Mouse (Mus musculus) layer of hippocampus, adult 18-20 months (tissue): Measurements from ENCODE around the gene Rab40b. TPM values are rescaled to one million over a fixed set of nuclear protein-coding genes. Genes with fewer than 3 reads are reported as not detected.
A peak's percentile ranks its signal among the peaks of the same experiment; 100 is the strongest.

ENCODE experiments used
- DNase-seq, 2 experiments: peaks; one replicate each; pipeline ENCODE4 v3.0.0; 2022; ENCODE audit warnings: low spot score in 2 of 2
- long read RNA-seq: library from polyadenylated mRNA; stranded (forward); transcript quantifications from one replicate; pipeline ENCODE4 v2.0.0, GENCODE M21; 2021
- total RNA-seq, 2 experiments: library from RNA; stranded (reverse); gene quantifications; 2 replicates each; pipeline ENCODE4 v1.2.3; 2021

The Rab40b gene
- 10 to 100 TPM; 65.6 to 69.3 TPM for total RNA-seq
- long read RNA-seq, transcript Rab40b-201 (6 exons, 1,861 nt): major isoform, 45 of 51 reads
- long read RNA-seq, partial matches to known transcripts: 2 of 51 reads
- long read RNA-seq, other reads (novel, unspliced or antisense): 4 of 51 reads

- peak; percentile 94 to 97 for DNase-seq
Measured at GRCm38 (mm10) chr11:121387750-121388553, at the start of gene Rab40b. Rab40b (minus strand) TSS chr11:121388251.

DNA sequence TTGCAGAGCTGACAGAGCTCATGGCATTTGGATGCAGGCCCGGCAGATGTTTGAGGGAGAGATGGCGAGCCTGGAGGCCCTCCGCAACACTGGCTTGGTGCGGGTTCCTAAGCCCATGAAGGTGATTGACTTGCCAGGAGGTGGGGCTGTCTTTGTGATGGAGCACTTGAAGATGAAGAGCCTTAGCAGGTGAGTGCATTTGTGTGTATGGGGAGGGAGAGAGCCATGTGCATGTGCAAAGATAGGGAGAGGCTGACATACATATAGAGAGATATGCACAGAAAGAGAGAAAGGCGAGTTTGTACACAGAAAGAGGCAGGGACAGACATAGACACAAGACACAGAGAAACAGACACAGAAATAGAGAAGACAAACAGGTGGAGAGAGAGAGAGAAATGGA lies 49.2 kb upstream of the Rab40b start:
- no peak for DNase-seq

GRCm38 (mm10) chr11:121434156-121435155 lies 46.4 kb upstream of the Rab40b start, which contains the start of gene Fn3k:
Fn3k (plus strand) TSS chr11:121434913.
- DNase-seq: peak; percentile 95 to 98

DNA sequence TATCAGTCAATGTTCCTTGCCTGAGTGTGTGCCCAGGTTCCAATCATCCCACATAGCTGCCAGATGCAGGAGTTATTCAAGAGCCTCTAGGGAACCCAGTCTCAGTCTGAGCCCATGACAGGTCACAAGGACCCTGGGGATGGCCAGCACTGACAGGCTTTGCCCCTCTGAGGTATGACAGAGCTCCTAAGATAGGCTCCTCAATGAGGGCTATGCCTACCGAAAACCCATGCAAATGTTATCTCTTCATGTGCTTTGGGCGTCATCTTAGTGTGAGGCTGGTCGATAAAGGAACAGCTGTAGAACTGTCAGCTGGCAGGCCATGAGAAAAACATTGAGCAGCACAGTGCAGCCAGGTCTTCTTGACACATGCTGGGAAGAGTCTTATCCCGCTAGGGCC lies 45.3 kb upstream of the Rab40b start:
- DNase-seq: no peak

- DNase-seq: no peak
Measured at GRCm38 (mm10) chr11:121421553-121422173, 33.6 kb upstream of the Rab40b start.

- DNase-seq: peak; percentile 98 to 100
Measured at GRCm38 (mm10) chr11:121420830-121421552, 32.9 kb upstream of the Rab40b start, which contains the start of gene Fn3krp. Fn3krp (plus strand) TSS chr11:121421401.

- DNase-seq: no peak
Measured at GRCm38 (mm10) chr11:121420379-121420778, 32.3 kb upstream of the Rab40b start.

GRCm38 (mm10) chr11:121418932-121419331 lies 30.9 kb upstream of the Rab40b start:
- DNase-seq: no peak

- DNase-seq: no peak
Measured at GRCm38 (mm10) chr11:121417971-121418370, 29.9 kb upstream of the Rab40b start.

- no peak for DNase-seq
Measured at GRCm38 (mm10) chr11:121415351-121415750, 27.3 kb upstream of the Rab40b start.

DNA sequence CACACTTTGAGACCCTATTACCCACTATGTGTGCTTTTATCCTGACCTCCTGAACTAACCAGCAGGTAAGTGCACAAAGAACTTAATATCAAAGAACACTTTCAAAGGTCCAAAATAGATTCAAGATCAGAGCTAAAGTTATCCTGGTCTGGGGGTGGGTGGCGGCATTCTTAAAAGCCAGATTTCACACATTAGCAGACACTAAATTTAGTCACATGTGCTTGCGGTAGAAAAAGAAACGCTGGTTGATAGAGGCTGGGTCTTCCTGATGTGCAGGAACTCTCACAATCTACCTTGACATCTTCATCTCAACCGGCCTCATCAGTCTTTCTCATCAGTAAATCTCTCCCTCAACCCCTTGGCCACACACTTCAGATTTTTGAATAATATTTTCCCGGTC lies 26.7 kb upstream of the Rab40b start:
- DNase-seq: no peak

DNA sequence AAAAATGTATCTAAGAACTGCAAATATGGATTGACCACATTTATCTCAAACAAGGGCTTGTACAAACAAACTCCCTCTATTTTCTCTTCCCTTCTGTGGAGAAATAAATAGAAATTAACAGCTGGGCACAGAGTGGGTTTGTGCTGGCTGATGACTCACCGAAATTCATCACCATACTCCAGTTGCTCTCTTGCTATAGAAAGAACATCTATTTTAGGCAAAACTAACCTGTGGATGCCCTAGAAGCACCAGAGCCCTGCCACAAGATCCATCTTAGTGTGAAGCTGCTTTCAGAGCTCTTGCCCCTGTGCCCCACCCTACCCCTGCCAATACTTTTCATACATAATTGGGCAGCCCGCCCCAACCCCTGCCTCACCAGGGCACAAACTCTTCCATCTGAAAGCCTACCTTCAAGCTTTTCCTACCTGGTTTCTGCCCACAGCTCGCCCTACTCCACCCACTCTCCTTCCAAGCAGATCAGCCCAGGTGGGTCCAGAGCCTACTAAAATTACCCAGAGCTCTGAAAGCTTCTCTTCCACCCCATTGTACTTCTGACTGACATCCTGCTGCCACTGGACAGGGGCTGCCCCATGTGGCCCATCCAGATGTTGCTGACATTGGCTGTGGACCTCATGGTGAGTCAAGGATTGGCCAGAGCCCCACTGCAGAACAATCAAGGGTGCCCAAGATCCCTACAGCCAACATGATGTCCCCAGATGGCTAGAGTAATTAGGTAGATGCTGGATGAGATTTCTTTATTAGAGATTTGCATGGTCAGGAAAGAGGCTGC lies 19.5 kb upstream of the Rab40b start:
- peak in 1 of 2 experiments; percentile 67 for DNase-seq

GRCm38 (mm10) chr11:121392405-121392804 lies 4.4 kb upstream of the Rab40b start:
- DNase-seq: no peak

DNA sequence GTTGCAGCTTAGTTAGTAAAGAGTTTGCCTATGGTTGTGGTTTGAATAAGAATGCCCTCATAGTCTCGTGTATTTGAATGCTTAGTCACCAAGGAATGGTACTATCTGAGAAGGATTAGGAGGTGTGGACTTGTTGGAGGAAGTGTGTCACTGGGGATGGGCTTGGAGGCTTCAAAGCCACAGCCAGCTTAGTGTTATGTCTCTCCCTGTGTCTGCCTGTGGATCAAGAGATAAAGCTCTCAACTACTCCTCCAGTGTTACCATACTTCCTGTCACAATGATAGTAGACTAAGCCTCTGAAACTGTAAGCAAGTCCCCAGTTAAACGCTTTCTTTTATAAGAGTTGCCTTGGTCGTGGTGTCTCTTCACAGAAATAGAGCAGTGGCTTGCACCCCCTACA lies 2.7 kb upstream of the Rab40b start:
- DNase-seq: no peak

DNA sequence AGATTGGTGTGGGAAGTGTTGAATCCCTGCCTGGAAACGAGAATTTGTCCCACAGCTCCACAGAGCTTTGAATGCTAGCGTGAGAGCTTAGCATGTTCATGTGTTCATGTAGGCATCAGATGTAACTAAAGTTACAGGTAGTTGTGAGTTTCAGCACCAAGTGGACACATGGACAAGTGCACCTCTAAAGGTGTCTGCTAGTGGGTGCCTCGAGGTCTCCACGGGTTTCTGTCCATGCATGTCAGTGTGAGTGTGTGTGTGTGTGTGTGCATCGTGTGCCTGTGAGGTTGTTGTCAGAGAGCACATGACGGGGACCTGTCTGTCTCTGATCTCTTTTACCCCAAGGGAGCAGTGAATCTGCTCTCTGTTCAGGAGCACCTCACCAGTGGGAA lies 499 bp upstream of the Rab40b start:
- DNase-seq: no peak

DNA sequence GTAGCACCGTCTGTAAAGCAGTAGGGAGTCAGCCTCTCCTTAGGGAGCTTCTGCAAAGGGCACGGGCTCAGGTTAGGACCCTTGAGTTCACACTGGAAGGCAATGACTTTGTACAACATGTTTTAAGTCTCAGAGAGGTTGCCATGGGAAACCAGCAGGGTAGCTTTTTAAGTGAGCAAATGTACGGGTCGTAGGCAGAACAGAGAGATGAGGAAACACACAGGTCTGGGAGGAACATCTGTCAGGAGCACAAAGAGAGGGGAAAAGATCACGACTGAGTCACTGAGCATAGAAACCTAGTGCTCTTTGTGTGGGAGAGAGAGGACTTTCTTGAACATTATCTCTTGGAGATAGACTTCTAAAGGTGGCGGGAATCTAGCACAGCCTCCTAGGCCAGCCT lies 7.8 kb downstream of the Rab40b start:
- DNase-seq: no peak

- DNase-seq: no peak
Measured at GRCm38 (mm10) chr11:121378644-121379043, 9.4 kb downstream of the Rab40b start.

GRCm38 (mm10) chr11:121373305-121373704 lies 14.7 kb downstream of the Rab40b start:
- DNase-seq: no peak

- no peak for DNase-seq
Measured at GRCm38 (mm10) chr11:121370337-121370994, 17.6 kb downstream of the Rab40b start.
